Mouse (Mus musculus): Measurements from ENCODE around the gene Amy2a5.
"Not testable (repeated sequence)": the region's sequence is repeated elsewhere in the genome, so short reads cannot be mapped to it uniquely, and the experiment has no call there.

Gene Amy2a5

DNA sequence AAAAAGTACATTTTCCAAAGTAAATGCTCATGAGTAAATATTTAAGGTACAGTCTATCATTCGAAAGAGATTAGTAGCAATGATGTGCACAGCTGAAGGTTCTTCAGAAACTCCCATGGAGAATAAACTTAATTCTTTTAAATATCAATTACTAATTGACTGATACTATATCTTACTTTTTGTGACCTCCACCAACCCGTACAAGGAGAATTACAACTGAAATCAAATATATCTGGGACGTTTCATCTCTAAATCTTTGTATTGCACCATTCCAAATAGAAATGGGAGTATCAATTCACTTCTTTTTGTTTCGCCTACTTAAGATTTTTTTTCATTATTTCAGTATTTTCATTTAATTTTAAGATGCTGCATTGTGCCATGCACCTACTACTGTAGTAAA lies at the start of gene Amy2a5:
Amy2a5 (minus strand) TSS at position 101 of the 400 bp plus-strand sequence.
- DNase-seq (ENCODE audit: low read depth, low spot score), result not testable (repeated sequence)

DNA sequence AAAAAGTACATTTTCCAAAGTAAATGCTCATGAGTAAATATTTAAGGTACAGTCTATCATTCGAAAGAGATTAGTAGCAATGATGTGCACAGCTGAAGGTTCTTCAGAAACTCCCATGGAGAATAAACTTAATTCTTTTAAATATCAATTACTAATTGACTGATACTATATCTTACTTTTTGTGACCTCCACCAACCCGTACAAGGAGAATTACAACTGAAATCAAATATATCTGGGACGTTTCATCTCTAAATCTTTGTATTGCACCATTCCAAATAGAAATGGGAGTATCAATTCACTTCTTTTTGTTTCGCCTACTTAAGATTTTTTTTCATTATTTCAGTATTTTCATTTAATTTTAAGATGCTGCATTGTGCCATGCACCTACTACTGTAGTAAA lies 32.7 kb upstream of the Amy2a5 start, which contains the start of gene Amy2a4:
Amy2a4 (minus strand) TSS at position 101 of the 400 bp plus-strand sequence.
- not testable (repeated sequence) for DNase-seq (ENCODE audit: low read depth, low spot score)

GRCm38 (mm10) chr3:113280285-113280684 lies 21.6 kb upstream of the Amy2a5 start:
- not testable (repeated sequence) for DNase-seq (ENCODE audit: low read depth, low spot score)

- DNase-seq (ENCODE audit: low read depth, low spot score), result not testable (repeated sequence)
Measured at GRCm38 (mm10) chr3:113279586-113279985, 20.9 kb upstream of the Amy2a5 start.

- DNase-seq (ENCODE audit: low read depth, low spot score), result no peak
Measured at GRCm38 (mm10) chr3:113227115-113227514, 31.5 kb downstream of the Amy2a5 start.

Measured in 3T3-L1 (cell line).